Mouse (Mus musculus): Measurements from ENCODE around the gene Ccsap. TPM values are rescaled to one million over a fixed set of nuclear protein-coding genes. Genes with fewer than 3 reads are reported as not detected.

Gene Ccsap
- polyA plus RNA-seq, 1 experiment from 2014 or later, result 2.1 TPM

GRCm38 (mm10) chr8:123836354-123836753 lies 23.7 kb downstream of the Ccsap start:
- H3K4me2 ChIP-seq (ENCODE audit: low read depth, low read length), result no peak overlapping the region
- 83% methylated on average over 6 of the region's 6 CpGs for WGBS
- no peak overlapping the region for H3K4me3 ChIP-seq (replicated peaks; ENCODE audit: low read length)
- H3K27ac ChIP-seq (ENCODE audit: low read length), result no peak overlapping the region
- no peaks in the 10 kb centered on the region for H3K4me1 ChIP-seq (ENCODE audit: control insufficient read depth, insufficient read depth, low read length)
- peaks cover 14% of the 10 kb centered on the region; the same call in 1 of the 2 replicates for H3K36me3 ChIP-seq (ENCODE audit: control insufficient read depth, insufficient read depth, low read length)
- no peak for ATAC-seq (ENCODE audit: insufficient read depth, low FRiP score)
- no peak overlapping the region for H3K9ac ChIP-seq (ENCODE audit: low read length)
- H3K27me3 ChIP-seq (ENCODE audit: control insufficient read depth, insufficient read depth, low read length), result no peaks in the 10 kb centered on the region
- no peaks in the 10 kb centered on the region for H3K9me3 ChIP-seq (replicated peaks; ENCODE audit: control insufficient read depth, low read length)

- H3K9ac ChIP-seq (ENCODE audit: low read length), result no peak overlapping the region
- H3K27me3 ChIP-seq (ENCODE audit: control insufficient read depth, insufficient read depth, low read length), result no peaks in the 10 kb centered on the region
- H3K36me3 ChIP-seq (ENCODE audit: control insufficient read depth, insufficient read depth, low read length), result peaks cover 14% of the 10 kb centered on the region; the same call in 1 of the 2 replicates
- H3K4me3 ChIP-seq (replicated peaks; ENCODE audit: low read length), result no peak overlapping the region
- H3K4me1 ChIP-seq (ENCODE audit: control insufficient read depth, insufficient read depth, low read length), result no peaks in the 10 kb centered on the region
- no peak overlapping the region for H3K4me2 ChIP-seq (ENCODE audit: low read depth, low read length)
- no peak for ATAC-seq (ENCODE audit: insufficient read depth, low FRiP score)
- WGBS, result 50% methylated on average over 9 of the region's 9 CpGs
- no peak overlapping the region for H3K27ac ChIP-seq (ENCODE audit: low read length)
- no peaks in the 10 kb centered on the region for H3K9me3 ChIP-seq (replicated peaks; ENCODE audit: control insufficient read depth, low read length)
Measured at GRCm38 (mm10) chr8:123835451-123835850, 24.6 kb downstream of the Ccsap start.

- Histone ChIP-seq H3K4me2 (ENCODE audit: low read depth, low read length) (no peak overlapping the region), H3K4me1 (ENCODE audit: control insufficient read depth, insufficient read depth, low read length) (no peaks in the 10 kb centered on the region), H3K36me3 (ENCODE audit: control insufficient read depth, insufficient read depth, low read length) (peaks cover 14% of the 10 kb centered on the region), H3K27me3 (ENCODE audit: control insufficient read depth, insufficient read depth, low read length) (no peaks in the 10 kb centered on the region), H3K9ac (ENCODE audit: low read length) (no peak overlapping the region), H3K27ac (ENCODE audit: low read length) (no peak overlapping the region), H3K4me3 (replicated peaks; ENCODE audit: low read length) (no peak overlapping the region), H3K9me3 (replicated peaks; ENCODE audit: control insufficient read depth, low read length) (no peaks in the 10 kb centered on the region)
- no peak for ATAC-seq (ENCODE audit: insufficient read depth, low FRiP score)
- 95% methylated on average over 4 of the region's 4 CpGs for WGBS
Measured at GRCm38 (mm10) chr8:123832757-123833156, 27.3 kb downstream of the Ccsap start.

- no peak overlapping the region for H3K9ac ChIP-seq (ENCODE audit: low read length)
- 86% methylated on average over 13 of the region's 13 CpGs for WGBS
- H3K36me3 ChIP-seq (ENCODE audit: control insufficient read depth, insufficient read depth, low read length), result peaks cover 5% of the 10 kb centered on the region; the same call in 1 of the 2 replicates
- H3K27me3 ChIP-seq (ENCODE audit: control insufficient read depth, insufficient read depth, low read length), result no peaks in the 10 kb centered on the region
- no peak overlapping the region for H3K27ac ChIP-seq (ENCODE audit: low read length)
- no peak for ATAC-seq (ENCODE audit: insufficient read depth, low FRiP score)
- no peak overlapping the region for H3K4me3 ChIP-seq (replicated peaks; ENCODE audit: low read length)
- no peaks in the 10 kb centered on the region for H3K4me1 ChIP-seq (ENCODE audit: control insufficient read depth, insufficient read depth, low read length)
- H3K4me2 ChIP-seq (ENCODE audit: low read depth, low read length), result no peak overlapping the region
- no peaks in the 10 kb centered on the region; the same call in 1 of the 2 replicates for H3K9me3 ChIP-seq (replicated peaks; ENCODE audit: control insufficient read depth, low read length)
Measured at GRCm38 (mm10) chr8:123827523-123827922, 32.5 kb downstream of the Ccsap start.

GRCm38 (mm10) chr8:123826758-123827157 lies 33.3 kb downstream of the Ccsap start:
- no peak overlapping the region for H3K27ac ChIP-seq (ENCODE audit: low read length)
- no peak for ATAC-seq (ENCODE audit: insufficient read depth, low FRiP score)
- 87% methylated on average over 7 of the region's 7 CpGs for WGBS
- no peaks in the 10 kb centered on the region for H3K27me3 ChIP-seq (ENCODE audit: control insufficient read depth, insufficient read depth, low read length)
- no peak overlapping the region for H3K4me2 ChIP-seq (ENCODE audit: low read depth, low read length)
- H3K36me3 ChIP-seq (ENCODE audit: control insufficient read depth, insufficient read depth, low read length), result peaks cover 3% of the 10 kb centered on the region; the same call in 1 of the 2 replicates
- H3K9ac ChIP-seq (ENCODE audit: low read length), result no peak overlapping the region
- H3K4me1 ChIP-seq (ENCODE audit: control insufficient read depth, insufficient read depth, low read length), result no peaks in the 10 kb centered on the region
- H3K4me3 ChIP-seq (replicated peaks; ENCODE audit: low read length), result no peak overlapping the region
- no peaks in the 10 kb centered on the region; the same call in 1 of the 2 replicates for H3K9me3 ChIP-seq (replicated peaks; ENCODE audit: control insufficient read depth, low read length)

GRCm38 (mm10) chr8:123826001-123826400 lies 34.0 kb downstream of the Ccsap start:
- no peak overlapping the region for H3K9ac ChIP-seq (ENCODE audit: low read length)
- no peaks in the 10 kb centered on the region; the same call in 1 of the 2 replicates for H3K9me3 ChIP-seq (replicated peaks; ENCODE audit: control insufficient read depth, low read length)
- 59% methylated on average over 9 of the region's 9 CpGs for WGBS
- H3K4me3 ChIP-seq (replicated peaks; ENCODE audit: low read length), result no peak overlapping the region
- no peaks in the 10 kb centered on the region for H3K27me3 ChIP-seq (ENCODE audit: control insufficient read depth, insufficient read depth, low read length)
- ATAC-seq (ENCODE audit: insufficient read depth, low FRiP score), result no peak
- H3K27ac ChIP-seq (ENCODE audit: low read length), result no peak overlapping the region
- peaks cover 3% of the 10 kb centered on the region; the same call in 1 of the 2 replicates for H3K36me3 ChIP-seq (ENCODE audit: control insufficient read depth, insufficient read depth, low read length)
- H3K4me2 ChIP-seq (ENCODE audit: low read depth, low read length), result no peak overlapping the region
- no peaks in the 10 kb centered on the region for H3K4me1 ChIP-seq (ENCODE audit: control insufficient read depth, insufficient read depth, low read length)

GRCm38 (mm10) chr8:123823532-123824123 lies 36.4 kb downstream of the Ccsap start:
- Histone ChIP-seq H3K9ac (ENCODE audit: low read length) (no peak overlapping the region), H3K4me2 (ENCODE audit: low read depth, low read length) (no peak overlapping the region), H3K36me3 (ENCODE audit: control insufficient read depth, insufficient read depth, low read length) (peaks cover 3% of the 10 kb centered on the region; the same call in 1 of the 2 replicates), H3K9me3 (replicated peaks; ENCODE audit: control insufficient read depth, low read length) (no peaks in the 10 kb centered on the region; the same call in 1 of the 2 replicates), H3K4me3 (replicated peaks; ENCODE audit: low read length) (no peak overlapping the region), H3K27me3 (ENCODE audit: control insufficient read depth, insufficient read depth, low read length) (no peaks in the 10 kb centered on the region), H3K27ac (ENCODE audit: low read length) (no peak overlapping the region), H3K4me1 (ENCODE audit: control insufficient read depth, insufficient read depth, low read length) (no peaks in the 10 kb centered on the region)
- WGBS, result 72% methylated on average over 18 of the region's 18 CpGs
- no peak for ATAC-seq (ENCODE audit: insufficient read depth, low FRiP score)

- H3K4me2 ChIP-seq (ENCODE audit: low read depth, low read length), result no peak overlapping the region
- H3K9me3 ChIP-seq (replicated peaks; ENCODE audit: control insufficient read depth, low read length), result no peaks in the 10 kb centered on the region; the same call in 1 of the 2 replicates
- no peaks in the 10 kb centered on the region for H3K27me3 ChIP-seq (ENCODE audit: control insufficient read depth, insufficient read depth, low read length)
- no peak for ATAC-seq (ENCODE audit: insufficient read depth, low FRiP score)
- 86% methylated on average over 10 of the region's 10 CpGs for WGBS
- H3K36me3 ChIP-seq (ENCODE audit: control insufficient read depth, insufficient read depth, low read length), result peaks cover 3% of the 10 kb centered on the region; the same call in 1 of the 2 replicates
- no peak overlapping the region for H3K9ac ChIP-seq (ENCODE audit: low read length)
- H3K4me1 ChIP-seq (ENCODE audit: control insufficient read depth, insufficient read depth, low read length), result no peaks in the 10 kb centered on the region
- no peak overlapping the region for H3K27ac ChIP-seq (ENCODE audit: low read length)
- no peak overlapping the region for H3K4me3 ChIP-seq (replicated peaks; ENCODE audit: low read length)
Measured at GRCm38 (mm10) chr8:123823111-123823510, 36.9 kb downstream of the Ccsap start.

- H3K9me3 ChIP-seq (replicated peaks; ENCODE audit: control insufficient read depth, low read length), result no peaks in the 10 kb centered on the region; the same call in 1 of the 2 replicates
- WGBS, result 87% methylated on average over 6 of the region's 6 CpGs
- peaks cover 3% of the 10 kb centered on the region; the same call in 1 of the 2 replicates for H3K36me3 ChIP-seq (ENCODE audit: control insufficient read depth, insufficient read depth, low read length)
- H3K4me3 ChIP-seq (replicated peaks; ENCODE audit: low read length), result no peak overlapping the region
- H3K27ac ChIP-seq (ENCODE audit: low read length), result no peak overlapping the region
- no peak overlapping the region for H3K9ac ChIP-seq (ENCODE audit: low read length)
- ATAC-seq (ENCODE audit: insufficient read depth, low FRiP score), result no peak
- no peaks in the 10 kb centered on the region for H3K4me1 ChIP-seq (ENCODE audit: control insufficient read depth, insufficient read depth, low read length)
- no peaks in the 10 kb centered on the region for H3K27me3 ChIP-seq (ENCODE audit: control insufficient read depth, insufficient read depth, low read length)
- no peak overlapping the region for H3K4me2 ChIP-seq (ENCODE audit: low read depth, low read length)
Measured at GRCm38 (mm10) chr8:123820780-123821179, 39.2 kb downstream of the Ccsap start.
